Mouse (Mus musculus) brown adipose tissue, adult 24 weeks (tissue): ENCODE measurements at regions not wholly inside any gene's neighbourhood (a gene's known extent, or its start where the extent isn't known, plus 50 kb on each side); places are given as distances from the start of the nearest gene placed in this dataset.

ENCODE experiments used
- H3K27ac ChIP-seq: fragments of 200-500 bp; replicated peaks from 2 replicates; pipeline ENCODE4 v1.5.1; 2012; ENCODE audit warnings: low read depth, mild to moderate bottlenecking, low read length
- H3K4me1 ChIP-seq: fragments of 200-500 bp; 2 replicates; pipeline ENCODE4 v1.6.1; 2012; ENCODE audit warnings: low read length, mixed read lengths; ENCODE audit not compliant: control insufficient read depth, insufficient read depth, insufficient read length
- H3K4me3 ChIP-seq: fragments of 200-500 bp; 2 replicates; pipeline ENCODE4 v1.5.1; 2012; ENCODE audit warnings: low read depth, mild to moderate bottlenecking, low read length, moderate library complexity; ENCODE audit not compliant: insufficient read depth

DNA sequence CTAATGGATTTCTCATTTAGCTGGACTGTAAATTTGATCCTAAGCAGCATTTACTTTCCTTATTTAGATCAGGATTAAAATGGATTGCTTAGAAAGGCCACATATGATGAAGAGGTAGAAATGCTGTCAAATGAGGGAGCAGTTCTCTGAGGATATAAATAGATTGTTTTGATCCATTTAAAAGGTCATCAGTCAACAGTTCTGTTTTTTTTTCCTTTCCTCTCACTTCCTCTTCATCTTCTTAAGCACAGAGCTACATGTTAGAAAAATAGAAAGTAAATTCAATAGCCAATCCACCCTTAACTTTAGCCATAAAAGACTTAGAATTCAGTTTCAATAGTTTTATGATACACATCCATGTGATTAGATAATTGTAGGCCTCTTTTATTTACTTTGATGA, 971.5 kb upstream of the Cited2 start:
- Histone ChIP-seq H3K4me1 (no peaks in the 10 kb centered on the region), H3K4me3 (no peak overlapping the region), H3K27ac (no peak overlapping the region)

DNA sequence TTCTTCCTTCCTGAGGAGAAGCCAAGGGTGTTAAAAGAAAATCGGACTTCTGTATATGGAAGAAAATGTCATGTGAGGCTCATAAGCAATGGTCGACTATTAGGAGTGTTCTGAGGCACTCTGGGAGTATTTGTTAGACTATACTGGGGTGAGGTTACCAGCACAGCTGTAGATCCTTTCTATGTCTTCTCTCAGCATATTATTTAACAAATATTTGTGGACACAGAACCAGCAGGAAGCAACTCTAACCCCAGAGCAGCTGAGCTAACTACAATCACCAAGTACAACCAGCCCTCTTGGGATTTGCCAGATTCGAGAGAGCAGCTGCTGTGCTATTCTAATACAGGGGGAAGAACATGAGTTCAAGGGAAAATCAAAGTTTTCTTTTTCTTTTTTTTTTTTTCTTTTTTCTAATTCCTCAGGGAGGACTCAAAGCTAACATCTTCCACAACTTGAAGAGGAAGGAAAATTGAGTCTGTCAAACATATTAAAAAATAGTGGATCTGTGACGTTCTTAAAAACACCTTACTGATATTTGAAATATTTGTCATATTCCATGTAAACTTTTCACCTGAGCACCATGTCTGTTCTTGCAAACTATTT, 933.3 kb upstream of the Cited2 start:
- Histone ChIP-seq H3K4me1 (no peaks in the 10 kb centered on the region), H3K4me3 (no peak overlapping the region)

DNA sequence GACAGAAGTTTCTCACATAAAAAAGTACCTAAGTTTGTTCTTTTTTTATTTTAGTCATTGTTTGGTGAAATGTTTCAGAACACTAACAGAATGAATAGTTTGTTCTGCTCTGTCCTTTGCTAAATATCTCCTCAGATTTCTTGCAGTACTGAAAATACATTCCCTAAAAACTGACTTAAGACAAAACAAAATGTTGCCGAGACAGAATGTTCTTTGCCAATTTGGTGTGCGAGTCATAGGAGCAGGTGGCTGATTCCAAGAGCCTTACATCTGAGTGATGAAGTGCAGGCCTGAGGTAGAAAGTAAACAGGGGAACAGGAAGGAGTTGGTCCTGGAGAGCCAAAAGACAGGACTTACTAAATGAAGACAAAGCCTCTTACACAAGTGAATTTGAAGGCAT, 919.0 kb upstream of the Cited2 start:
- no peaks in the 10 kb centered on the region for H3K4me1 ChIP-seq
- H3K4me3 ChIP-seq = no peak overlapping the region
- H3K27ac ChIP-seq = no peak overlapping the region

More for the DNA sequence above, 933.3 kb upstream of the Cited2 start:
- H3K27ac ChIP-seq = no peak overlapping the region

DNA sequence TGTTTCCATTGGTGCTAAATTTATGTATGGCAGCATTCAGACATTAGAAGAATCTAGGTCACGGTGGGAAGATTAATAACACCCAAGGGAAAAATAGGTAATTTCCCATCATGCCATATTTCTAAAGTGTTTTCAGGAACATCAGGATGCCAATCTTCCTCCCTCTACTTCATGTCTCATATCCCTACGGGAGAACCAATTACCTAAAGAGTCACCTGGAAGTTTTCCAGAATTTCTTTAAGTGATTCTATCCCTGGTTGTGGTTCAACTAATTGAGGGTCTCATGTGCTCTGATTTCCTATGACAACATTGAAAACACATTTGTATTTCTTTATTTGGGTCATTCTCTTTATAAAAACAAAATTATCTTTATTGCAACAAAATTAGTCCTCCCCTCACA, 912.3 kb upstream of the Cited2 start:
- no peaks in the 10 kb centered on the region for H3K4me1 ChIP-seq
- no peak overlapping the region for H3K27ac ChIP-seq
- H3K4me3 ChIP-seq = no peak overlapping the region

DNA sequence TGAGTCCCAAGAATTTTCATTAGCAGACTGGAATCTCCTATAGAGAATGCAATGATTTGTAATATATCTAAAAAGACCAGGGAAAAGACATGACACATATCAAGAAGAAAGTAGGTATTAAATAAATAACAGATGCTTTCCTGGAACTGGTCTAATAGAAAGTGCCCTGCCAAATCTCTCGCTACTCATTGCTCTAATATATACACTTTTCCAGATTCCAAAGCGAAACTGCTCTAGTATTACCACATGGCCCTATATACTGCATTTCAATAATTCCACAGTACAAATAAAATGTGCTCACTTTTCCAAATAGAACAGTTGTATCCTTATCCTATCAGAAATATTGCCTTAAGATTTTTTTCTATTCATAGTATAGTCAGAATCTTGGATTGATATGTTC, 909.0 kb upstream of the Cited2 start:
- Histone ChIP-seq H3K4me1 (no peaks in the 10 kb centered on the region), H3K27ac (no peak overlapping the region), H3K4me3 (no peak overlapping the region)

DNA sequence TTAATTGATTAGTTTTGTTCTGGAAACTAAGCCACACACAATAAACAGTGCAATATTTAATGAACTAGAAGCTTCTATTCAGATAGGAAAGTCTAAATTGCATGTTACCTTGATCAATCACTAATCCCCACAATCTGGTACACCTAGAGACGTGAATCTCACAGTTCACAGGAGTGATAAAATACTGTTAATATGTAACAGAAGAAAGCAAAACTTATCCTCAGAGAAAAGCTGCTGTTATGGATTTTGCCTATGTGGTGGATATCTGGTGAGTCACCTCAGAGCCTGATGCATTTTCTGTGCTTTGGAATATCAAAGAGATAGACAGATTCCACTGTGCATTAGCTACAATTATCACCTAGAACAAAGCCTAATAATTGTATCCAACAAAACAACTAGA, 861.5 kb upstream of the Cited2 start:
- H3K4me1 ChIP-seq = no peaks in the 10 kb centered on the region
- no peak overlapping the region for H3K4me3 ChIP-seq

DNA sequence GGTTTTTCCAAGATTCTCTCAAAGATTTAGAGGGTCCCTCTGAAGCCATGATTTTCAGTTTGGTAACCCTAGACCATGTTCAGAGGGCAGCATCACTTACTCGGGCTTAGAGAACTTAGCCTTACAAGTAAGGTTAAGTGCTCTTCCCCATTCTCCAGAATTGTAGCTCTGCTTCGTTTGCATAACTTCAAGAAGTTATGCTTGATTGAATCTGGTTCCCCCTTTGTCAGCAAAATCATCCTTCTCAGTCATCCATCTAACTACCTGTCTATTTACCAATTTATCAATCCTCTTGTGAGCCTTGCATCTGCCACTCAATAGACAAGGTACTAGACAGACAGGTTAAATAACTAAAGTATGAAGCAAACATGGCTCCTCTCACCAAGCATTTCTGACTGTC, 856.1 kb upstream of the Cited2 start:
- Histone ChIP-seq H3K27ac (no peak overlapping the region), H3K4me1 (no peaks in the 10 kb centered on the region), H3K4me3 (no peak overlapping the region)

More for the DNA sequence above, 861.5 kb upstream of the Cited2 start:
- H3K27ac ChIP-seq = no peak overlapping the region

DNA sequence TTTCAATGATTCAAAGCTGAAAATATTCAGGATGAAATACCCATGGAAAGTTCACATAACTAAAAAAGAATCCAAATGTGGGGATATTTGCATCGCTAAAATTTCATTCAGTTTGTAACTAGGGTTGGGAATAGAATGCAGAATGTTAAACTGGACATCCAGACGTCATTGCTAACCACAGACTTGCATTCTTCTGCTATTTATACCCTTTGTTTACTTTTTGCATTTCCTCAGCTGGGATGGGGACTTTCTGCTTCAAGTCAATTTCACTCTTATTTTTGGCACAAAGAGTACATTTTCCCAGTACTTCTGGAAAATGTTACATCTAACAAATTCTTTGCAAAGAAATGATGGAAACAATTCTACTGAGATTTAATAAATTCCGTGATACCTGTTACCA, 848.9 kb upstream of the Cited2 start:
- Histone ChIP-seq H3K4me1 (peaks cover 2% of the 10 kb centered on the region), H3K4me3 (no peak overlapping the region), H3K27ac (no peak overlapping the region)

DNA sequence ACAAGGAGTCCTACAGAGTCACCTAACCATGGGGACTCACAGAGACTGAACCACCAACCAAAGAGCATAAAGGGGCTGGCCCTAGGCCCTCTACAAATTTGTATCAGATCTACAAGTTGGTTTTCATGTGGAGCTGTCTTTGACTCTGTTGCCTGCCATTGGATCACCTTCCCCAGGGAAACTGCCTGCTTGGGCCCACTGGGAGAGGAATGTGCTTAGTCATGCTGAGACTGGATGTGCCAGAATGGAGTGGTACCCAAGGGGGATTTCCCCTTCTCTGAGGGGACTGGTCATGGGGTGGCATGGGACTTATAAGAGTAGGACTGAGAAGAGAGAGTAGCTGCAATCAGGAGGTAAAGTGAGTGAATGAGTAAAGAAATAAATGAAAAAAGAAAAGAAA, 844.8 kb upstream of the Cited2 start:
- Histone ChIP-seq H3K27ac (no peak overlapping the region), H3K4me3 (no peak overlapping the region), H3K4me1 (peaks cover 2% of the 10 kb centered on the region)

DNA sequence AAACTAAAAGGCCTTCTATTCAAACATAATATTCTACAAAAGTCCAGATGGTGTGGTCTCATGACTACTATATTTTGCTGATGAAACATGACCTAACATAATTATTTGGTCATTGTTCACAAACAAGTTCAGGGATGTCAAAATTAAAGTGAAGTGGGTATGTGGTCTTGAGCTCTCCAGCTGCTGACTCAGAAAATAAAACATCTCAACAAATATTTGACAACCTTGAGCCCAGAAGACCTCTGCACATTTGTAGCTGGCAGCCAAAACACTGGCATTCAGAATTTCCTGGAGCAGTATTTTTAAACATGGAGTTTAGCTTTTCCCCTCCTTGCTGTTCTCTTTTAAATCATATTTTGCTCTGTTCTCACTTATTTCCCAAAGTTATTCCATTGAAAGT, 829.7 kb upstream of the Cited2 start:
- H3K27ac ChIP-seq = no peak overlapping the region
- H3K4me1 ChIP-seq = no peaks in the 10 kb centered on the region
- no peak overlapping the region for H3K4me3 ChIP-seq

DNA sequence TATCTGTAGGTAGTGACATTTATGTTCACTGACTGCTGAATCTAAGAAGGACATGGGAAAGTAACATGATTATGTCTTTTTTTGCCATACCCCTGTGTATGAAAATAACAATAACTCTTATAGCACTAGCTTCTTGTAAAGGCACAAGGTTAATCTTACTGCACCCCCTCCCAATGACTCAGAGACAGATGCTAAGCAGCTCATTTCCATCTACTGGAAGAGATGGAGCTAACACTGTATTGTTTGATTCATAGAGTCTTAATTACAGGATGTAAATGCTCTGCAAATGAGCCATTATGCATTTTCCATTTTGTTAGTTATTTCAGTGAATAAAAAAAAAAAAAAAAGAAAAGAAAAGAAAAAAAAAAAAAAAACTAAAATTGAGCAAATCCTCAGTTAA, 827.7 kb upstream of the Cited2 start:
- Histone ChIP-seq H3K27ac (no peak overlapping the region), H3K4me1 (no peaks in the 10 kb centered on the region), H3K4me3 (no peak overlapping the region)

DNA sequence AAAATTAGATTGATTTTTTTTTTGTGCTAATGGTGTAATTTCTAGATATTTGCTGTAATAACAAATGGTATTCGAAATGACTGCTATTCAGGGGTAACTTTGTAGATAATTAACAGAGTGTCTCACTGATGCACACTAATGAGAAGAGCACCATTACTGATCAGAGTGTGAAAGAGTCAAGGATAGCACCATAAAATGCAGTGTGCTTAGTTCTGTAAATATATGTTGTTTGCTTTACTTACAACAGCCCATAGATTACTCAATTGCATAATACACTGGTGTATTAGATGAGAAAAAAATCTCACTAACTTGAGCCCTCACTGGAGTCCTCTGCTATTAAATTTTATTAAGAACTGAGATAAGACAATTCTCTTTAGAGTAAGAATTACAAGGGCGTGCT, 800.1 kb upstream of the Cited2 start:
- Histone ChIP-seq H3K27ac (no peak overlapping the region), H3K4me3 (no peak overlapping the region), H3K4me1 (no peaks in the 10 kb centered on the region)

DNA sequence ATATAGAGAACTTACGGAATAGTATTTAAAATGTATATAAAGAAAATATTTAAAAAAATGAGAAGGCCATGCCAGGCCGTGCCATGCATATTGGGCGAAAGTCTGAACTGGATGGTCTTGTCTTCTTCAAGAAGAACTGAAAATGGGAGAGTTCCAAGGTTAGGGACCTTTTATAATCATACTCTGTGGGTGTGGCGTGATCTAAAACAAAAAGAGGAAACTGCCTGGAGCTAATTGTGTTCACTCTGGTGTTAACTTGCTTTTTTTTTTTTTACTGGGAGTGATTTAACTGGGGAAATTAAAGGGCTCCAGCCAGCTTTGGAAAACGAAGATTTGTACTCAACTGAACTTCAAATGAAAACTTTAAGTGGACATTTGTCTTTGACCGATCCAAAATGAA, 799.2 kb upstream of the Cited2 start:
- H3K27ac ChIP-seq = no peak overlapping the region
- H3K4me3 ChIP-seq = no peak overlapping the region
- no peaks in the 10 kb centered on the region for H3K4me1 ChIP-seq

DNA sequence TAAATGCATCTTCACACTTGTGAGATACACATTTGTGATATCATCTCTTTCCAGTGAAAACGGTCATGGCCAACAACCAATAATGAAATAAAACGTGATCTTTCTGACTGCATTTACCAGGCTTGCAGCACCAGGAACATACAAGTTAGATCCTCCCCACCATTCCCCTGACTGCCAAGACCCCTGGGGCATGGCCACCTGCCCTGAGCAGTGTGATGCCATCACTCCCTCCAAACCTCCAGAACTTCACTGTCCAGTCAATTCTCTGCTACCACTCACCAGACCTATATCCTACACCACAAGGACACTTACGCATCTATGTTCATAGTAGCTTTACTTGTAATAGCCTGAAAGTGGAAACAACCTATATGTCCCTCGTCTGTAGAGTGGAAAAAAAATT, 785.3 kb upstream of the Cited2 start:
- no peak overlapping the region for H3K27ac ChIP-seq
- no peaks in the 10 kb centered on the region for H3K4me1 ChIP-seq
- H3K4me3 ChIP-seq = no peak overlapping the region

DNA sequence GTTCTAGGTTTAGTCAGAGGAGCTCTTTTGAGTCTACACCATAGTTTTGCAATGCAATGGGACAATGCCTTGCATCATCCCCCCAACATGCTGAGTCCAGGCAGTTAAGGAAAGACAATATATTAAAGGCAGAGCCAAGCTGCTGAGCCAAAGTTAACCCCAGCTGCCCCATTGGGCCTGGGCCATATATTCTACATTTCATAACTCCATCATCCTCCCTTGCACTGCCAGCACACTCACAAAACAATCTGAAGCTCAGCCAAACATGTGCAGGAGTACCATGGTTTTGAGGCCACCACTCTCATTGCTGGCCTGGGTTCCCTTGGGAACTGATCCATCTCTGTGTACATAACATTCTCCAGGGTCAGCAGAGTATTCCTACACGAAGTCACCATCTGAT, 771.4 kb upstream of the Cited2 start:
- Histone ChIP-seq H3K4me1 (no peaks in the 10 kb centered on the region), H3K27ac (no peak overlapping the region), H3K4me3 (no peak overlapping the region)

DNA sequence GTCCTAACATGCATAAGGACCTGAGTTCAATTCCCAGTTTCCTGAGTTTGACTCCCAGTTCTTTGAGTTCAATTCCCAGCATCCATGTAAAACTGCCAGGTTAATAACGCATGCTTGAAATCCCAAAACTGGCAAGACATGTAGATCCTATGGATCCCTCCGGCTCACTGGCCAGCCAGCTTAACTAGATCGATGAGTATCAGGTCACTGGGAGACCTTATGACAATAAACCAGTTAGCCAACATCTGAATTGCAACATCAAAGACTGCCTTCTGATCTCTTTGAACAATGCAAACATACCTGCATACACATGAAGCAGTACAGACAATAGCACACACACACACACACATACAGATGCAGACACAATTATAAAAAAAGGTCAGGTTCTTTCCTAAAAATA, 762.0 kb upstream of the Cited2 start:
- H3K27ac ChIP-seq = no peak overlapping the region
- H3K4me3 ChIP-seq = no peak overlapping the region
- no peaks in the 10 kb centered on the region; the same call in 1 of the 2 replicates for H3K4me1 ChIP-seq

DNA sequence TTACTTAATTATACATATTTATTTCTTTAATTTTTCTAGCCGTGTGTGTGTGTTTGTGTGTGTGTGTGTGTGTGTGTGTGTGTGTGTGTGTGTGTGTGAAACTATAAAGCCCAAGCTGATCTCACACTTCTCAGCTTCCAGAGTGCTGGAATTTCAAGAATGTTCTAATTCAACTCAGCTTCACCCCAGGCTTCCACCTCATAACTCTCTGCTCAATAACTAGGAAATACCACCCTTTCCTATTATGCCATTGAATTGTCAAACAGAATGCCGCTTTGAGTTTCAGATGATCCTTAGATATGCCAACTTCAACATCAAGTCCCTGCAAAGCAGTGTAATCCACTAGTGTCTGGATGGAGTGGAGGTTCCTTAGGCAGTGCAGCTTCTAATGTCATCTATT, 760.6 kb upstream of the Cited2 start:
- H3K4me1 ChIP-seq = no peaks in the 10 kb centered on the region; the same call in 1 of the 2 replicates
- H3K27ac ChIP-seq = no peak overlapping the region
- H3K4me3 ChIP-seq = no peak overlapping the region
